ENCODE assay signal across 8 mouse cellular contexts in the genomic region with DNA sequence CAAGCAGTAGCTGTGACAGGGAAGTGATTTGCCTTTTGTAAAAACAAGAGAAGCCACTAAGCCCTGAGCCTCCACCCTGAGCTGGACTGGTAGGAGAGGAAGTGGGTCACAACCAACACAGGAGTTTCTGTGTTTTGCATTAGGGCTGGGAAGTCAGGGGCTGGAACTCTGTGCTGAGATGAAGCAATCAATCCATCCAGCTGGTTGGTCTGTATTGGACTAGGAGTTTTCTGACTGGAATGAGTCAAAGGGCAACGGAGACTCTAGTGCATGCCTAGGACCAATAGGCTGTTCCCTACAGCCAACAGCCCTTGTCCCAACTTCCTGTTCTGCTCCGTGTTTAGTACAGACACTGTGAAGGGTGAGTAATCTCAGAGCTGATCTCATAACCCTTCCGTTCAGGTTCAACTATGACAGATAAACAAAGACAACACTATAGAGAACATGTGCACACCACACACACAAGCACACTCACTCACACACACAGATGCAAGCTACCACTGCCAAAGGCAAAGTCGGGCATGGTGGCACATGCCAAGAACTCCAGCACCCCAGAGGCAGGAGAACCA. TPM values are rescaled to one million over a fixed set of nuclear protein-coding genes. Genes with fewer than 3 reads are reported as not detected.
DNase-seq lines count a peak whose midpoint lies in the region; ATAC-seq and TF ChIP-seq lines count a peak whose summit lies in the region.
"Had no signal": no experiment of that assay in that cellular context is flagged by ENCODE, and none has a peak within 500 bp of the region (broad histone marks: within the 10 kb centered on the region; RNA-seq: fewer than 3 reads in every experiment).

No protein-coding gene starts in this region.

- H3K4me2 ChIP-seq in heart, embryonic 16.5 days (ENCODE audit: low read depth, low read length), result no peak overlapping the region
- no peak overlapping the region for H3K4me2 ChIP-seq in lung, embryonic 16.5 days (ENCODE audit: low read depth, low read length)

- no peak overlapping the region for H3K27ac ChIP-seq in MEL (ENCODE audit: control insufficient read depth, low read depth, low read length)
- peak overlapping the region; percentile 99 for H3K27ac ChIP-seq in heart, embryonic 16.5 days (ENCODE audit: low read length)
- peak overlapping the region; percentile 99 for H3K27ac ChIP-seq in lung, embryonic 16.5 days (ENCODE audit: low read length)

- no peak overlapping the region for H3K9ac ChIP-seq in MEL (ENCODE audit: control insufficient read depth, low read depth, low read length, poor library complexity, severe bottlenecking)
- no peak overlapping the region for H3K9ac ChIP-seq in heart, embryonic 16.5 days (ENCODE audit: low read length)
- no peak overlapping the region for H3K9ac ChIP-seq in lung, embryonic 16.5 days (ENCODE audit: low read length)

- H3K4me1 ChIP-seq in MEL (ENCODE audit: control insufficient read depth in 1 of 2, insufficient read depth in 2 of 2, low read length in 2 of 2), result peaks cover 7 to 29% of the 10 kb centered on the region in 2 experiments
- peaks cover 58% of the 10 kb centered on the region for H3K4me1 ChIP-seq in heart, embryonic 16.5 days (ENCODE audit: control insufficient read depth, insufficient read depth, low read length)
- peaks cover 80% of the 10 kb centered on the region for H3K4me1 ChIP-seq in lung, embryonic 16.5 days (replicated peaks; ENCODE audit: control insufficient read depth, insufficient read depth, low read length)

- H3K36me3 ChIP-seq in C2C12 (ENCODE audit: control insufficient read depth, insufficient read depth), result no peaks in the 10 kb centered on the region
- peaks cover 0 to 15% of the 10 kb centered on the region in 2 experiments; a peak in 2 of 4 replicates for H3K36me3 ChIP-seq in MEL (ENCODE audit: control insufficient read depth in 1 of 2, insufficient read depth in 2 of 2, low read length in 2 of 2)
- no peaks in the 10 kb centered on the region for H3K36me3 ChIP-seq in heart, embryonic 16.5 days (ENCODE audit: control insufficient read depth, insufficient read depth)
- H3K36me3 ChIP-seq in lung, embryonic 16.5 days (ENCODE audit: control insufficient read depth, insufficient read depth, low read length), result no peaks in the 10 kb centered on the region

- H3K4me3 ChIP-seq in C2C12 (ENCODE audit: insufficient read depth, poor library complexity, severe bottlenecking) (no peak overlapping the region), MEL (ENCODE audit: control insufficient read depth in 1 of 2, insufficient read depth in 1 of 2, low read depth in 2 of 2, low read length in 2 of 2) (0 out of 4 replicates have a peak overlapping the region, but pooled peaks of 1 of the 2 experiments have one; percentile 5)
- H3K4me3 ChIP-seq in heart, embryonic 16.5 days (ENCODE audit: low read length), result no peak overlapping the region
- H3K4me3 ChIP-seq in lung, embryonic 16.5 days (ENCODE audit: low read length), result no peak overlapping the region
- H3K4me3 ChIP-seq: erythroblast, embryonic 14.5 days had no signal

- 0 out of 4 replicates have a peak, but pooled peaks have one; percentile 20 to 51 for TF ChIP-seq EP300 in MEL (IDR thresholded peaks at IDR 0.05; ENCODE audit: low read depth in 1 of 2, low read length in 2 of 2)

- H3K79me2 ChIP-seq in C2C12 (ENCODE audit: control insufficient read depth, insufficient read depth) (no peaks in the 10 kb centered on the region), MEL (ENCODE audit: control insufficient read depth, insufficient read depth, low read length, poor library complexity) (no peaks in the 10 kb centered on the region; the same call in 1 of the 2 replicates)

- TF ChIP-seq CTCF in C2C12 (IDR thresholded peaks at IDR 0.05; ENCODE audit: control insufficient read depth, insufficient read depth, insufficient read length), result no peak
- TF ChIP-seq CTCF in MEL (IDR thresholded peaks at IDR 0.05 in 2 of 3, conservative IDR thresholded peaks at IDR 0.05 in 1 of 3; ENCODE audit: control insufficient read depth in 1 of 3, insufficient read depth in 1 of 3, low read depth in 2 of 3, low read length in 3 of 3, poor library complexity in 1 of 3, severe bottlenecking in 1 of 3), result no peak

- TF ChIP-seq RAD21 in MEL (IDR thresholded peaks at IDR 0.05; ENCODE audit: low read depth, low read length), result no peak

- no peaks in the 10 kb centered on the region for H3K79me3 ChIP-seq in C2C12 (ENCODE audit: low read depth)

- peak; percentile 64 for DNase-seq in MEL (ENCODE audit: low read depth, low spot score)
- DNase-seq in spleen, postnatal 36 days (ENCODE audit: low spot score in 2 of 2), result peak; percentile 77 to 82
- no peak for DNase-seq in retina, postnatal 1 day
- DNase-seq in embryo, embryonic 10 days (ENCODE audit: low spot score), result no peak

- no peak for ATAC-seq in heart, embryonic 16.5 days (replicated peaks; ENCODE audit: extremely low read depth, insufficient read depth, low FRiP score)
- ATAC-seq in lung, embryonic 16.5 days (ENCODE audit: low read depth), result no peak

- WGBS in heart, embryonic 16.5 days, result 58% methylated on average over 4 of the region's 4 CpGs
- WGBS in lung, embryonic 16.5 days, result 32% methylated on average over 4 of the region's 4 CpGs

- no peaks in the 10 kb centered on the region for H3K27me3 ChIP-seq in C2C12 (ENCODE audit: control insufficient read depth, insufficient read depth, insufficient read length)
- no peaks in the 10 kb centered on the region for H3K27me3 ChIP-seq in MEL (ENCODE audit: control insufficient read depth in 1 of 2, insufficient read depth in 2 of 2, low read length in 2 of 2)
- H3K27me3 ChIP-seq in heart, embryonic 16.5 days (ENCODE audit: control insufficient read depth, insufficient read depth, low read length), result no peaks in the 10 kb centered on the region
- H3K27me3 ChIP-seq in lung, embryonic 16.5 days (ENCODE audit: control insufficient read depth, insufficient read depth, low read depth, low read length), result no peaks in the 10 kb centered on the region

- H3K9me3 ChIP-seq in MEL (replicated peaks; ENCODE audit: insufficient read depth, low read length), result no peaks in the 10 kb centered on the region
- no peaks in the 10 kb centered on the region for H3K9me3 ChIP-seq in heart, embryonic 16.5 days (replicated peaks; ENCODE audit: control insufficient read depth, low read length)
- H3K9me3 ChIP-seq in lung, embryonic 16.5 days (ENCODE audit: control insufficient read depth, low read length), result no peaks in the 10 kb centered on the region

- no peak overlapping the region for H3ac ChIP-seq in C2C12 (ENCODE audit: control insufficient read depth, insufficient read length, low read depth)

- no peak for TF ChIP-seq POLR2A in MEL (IDR thresholded peaks at IDR 0.05; ENCODE audit: control insufficient read depth in 1 of 2, insufficient read depth in 1 of 2, low read depth in 1 of 2, low read length in 2 of 2, poor library complexity in 1 of 2)

TF ChIP-seq in C2C12, 6 proteins besides CTCF, POLR2A, EP300 and RAD21:
- no peak for TF ChIP-seq FOSL1 (IDR thresholded peaks at IDR 0.05; ENCODE audit: insufficient read depth, low read length, poor library complexity, severe bottlenecking)
- peak; percentile 4 for TF ChIP-seq CEBPB (IDR thresholded peaks at IDR 0.05; ENCODE audit: low read depth)
TF ChIP-seq in C2C12: peak in this region for 1.

TF ChIP-seq in MEL, 35 proteins besides CTCF, POLR2A, EP300 and RAD21 (continues in another document):
- TF ChIP-seq TCF12 (IDR thresholded peaks at IDR 0.05; ENCODE audit: low read depth, low read length) (peak; percentile 19; the same call in 1 of the 2 replicates), ELF1 (IDR thresholded peaks at IDR 0.05; ENCODE audit: low read depth, low read length) (peak; percentile 61; the same call in 1 of the 2 replicates), UBTF (IDR thresholded peaks at IDR 0.05; ENCODE audit: borderline replicate concordance, insufficient read depth, low read depth, low read length) (no peak), HCFC1 (IDR thresholded peaks at IDR 0.05; ENCODE audit: low read depth, low read length) (0 out of 2 replicates have a peak, but pooled peaks have one; percentile 34), MAX (IDR thresholded peaks at IDR 0.05; ENCODE audit: low read length) (no peak; the same call in 1 of the 2 replicates), GATA1 (IDR thresholded peaks at IDR 0.05; ENCODE audit: low read depth, low read length) (peak; percentile 78), MXI1 (IDR thresholded peaks at IDR 0.05; ENCODE audit: low read depth, low read length) (peak; percentile 84), MYC (IDR thresholded peaks at IDR 0.05; ENCODE audit: low read depth, low read length) (peak; percentile 32; the same call in 1 of the 2 replicates), POLR2AphosphoS2 (IDR thresholded peaks at IDR 0.05; ENCODE audit: low read length) (no peak), TAL1 (IDR thresholded peaks at IDR 0.05; ENCODE audit: low read length) (no peak), SIN3A (IDR thresholded peaks at IDR 0.05; ENCODE audit: low read length) (peak; percentile 51; the same call in 1 of the 2 replicates), NRF1 (IDR thresholded peaks at IDR 0.05; ENCODE audit: insufficient read depth, low read depth, low read length, poor library complexity, severe bottlenecking) (no peak), NELFE (IDR thresholded peaks at IDR 0.05; ENCODE audit: low read depth, low read length) (no peak)

RNA-seq across cellular contexts. Expression of a gene that starts 13.6 kb away (rescaled TPM):
- polyA plus RNA-seq in C2C12 (2012; fragmentation: generic; extraction: Trizol) (10.2 TPM), MEL (2012; ENCODE audit: insufficient read depth in 1 of 2, insufficient read length in 2 of 2, low read depth in 1 of 2, low replicate concordance in 2 of 2, missing spikeins in 1 of 2) (1 to 10 TPM in 1 of 2 experiments, not detected in 1; 3.6 TPM)
- 2.1 and 2.7 TPM in 2 replicates for total RNA-seq in MEL (2012; rRNA removed)
- polyA plus RNA-seq in heart, embryonic 16.5 days (2015; fragmentation: Nextera tagmentation; extraction: Ambion mirVana), result 49.5 and 50.9 TPM in 2 replicates
- 130 and 135 TPM in 2 replicates for polyA plus RNA-seq in lung, embryonic 16.5 days (2015; fragmentation: Nextera tagmentation; extraction: Ambion mirVana)

RNA-seq across cellular contexts. Expression of a gene that starts 28.3 kb away (rescaled TPM):
- polyA plus RNA-seq in C2C12 (2012; fragmentation: generic; extraction: Trizol), result 0.53 TPM
- not detected in 2 replicates for total RNA-seq in MEL (2012; rRNA removed)
- not detected for polyA plus RNA-seq in MEL (2012; ENCODE audit: insufficient read depth in 1 of 2, insufficient read length in 2 of 2, low read depth in 1 of 2, low replicate concordance in 2 of 2, missing spikeins in 1 of 2)
- 23.6 and 29.5 TPM in 2 replicates for polyA plus RNA-seq in heart, embryonic 16.5 days (2015; fragmentation: Nextera tagmentation; extraction: Ambion mirVana)
- 159 and 191 TPM in 2 replicates for polyA plus RNA-seq in lung, embryonic 16.5 days (2015; fragmentation: Nextera tagmentation; extraction: Ambion mirVana)
- polyA plus RNA-seq: erythroblast, embryonic 14.5 days had no signal

RNA-seq across cellular contexts. Expression of a gene that starts 45.7 kb away (rescaled TPM):
- polyA plus RNA-seq in C2C12 (2012; fragmentation: generic; extraction: Trizol) (0.02 TPM), MEL (2012; ENCODE audit: insufficient read depth in 1 of 2, insufficient read length in 2 of 2, low read depth in 1 of 2, low replicate concordance in 2 of 2, missing spikeins in 1 of 2) (not detected)
- total RNA-seq in MEL (2012; rRNA removed), result not detected in 2 replicates
- polyA plus RNA-seq in heart, embryonic 16.5 days (2015; fragmentation: Nextera tagmentation; extraction: Ambion mirVana), result 0.31 and 0.46 TPM in 2 replicates
- 0.09 and 0.24 TPM in 2 replicates for polyA plus RNA-seq in lung, embryonic 16.5 days (2015; fragmentation: Nextera tagmentation; extraction: Ambion mirVana)
- polyA plus RNA-seq: erythroblast, embryonic 14.5 days had no signal

Comparison
In these comparisons a context has a peak if more than half of its experiments do, and no peak if none do; other contexts are left out.
1. DNase-seq: peak in MEL (single experiment) and spleen, postnatal 36 days (2 of 2); none in retina, postnatal 1 day (single experiment) and embryo, embryonic 10 days (single experiment).
2. RNA of a gene that starts 28.3 kb away (polyA plus RNA-seq): 159 to 191 TPM in lung, embryonic 16.5 days and 23.6 to 29.5 TPM in heart, embryonic 16.5 days; 0.53 TPM in C2C12 (single experiment) and not detected in MEL; every median in the first group is over 10 times any median in the second.